Mouse (Mus musculus) liver, embryonic 13.5 days (tissue): Measurements from ENCODE around the gene Fabp1. TPM values are rescaled to one million over a fixed set of nuclear protein-coding genes. Genes with fewer than 3 reads are reported as not detected.
A peak's percentile ranks its signal among the peaks of the same experiment; 100 is the strongest.

Experiments
- ATAC-seq: fragments of 200-750 bp; cut with Nextera tagmentation; 2 replicates; pipeline ENCODE4 v1.8.0; 2017; ENCODE audit warnings: low read depth, mild to moderate bottlenecking, moderate number of reproducible peaks, moderate library complexity
- DNase-seq: peaks from one replicate; pipeline ENCODE4 v3.0.0; 2022
- H3K27ac ChIP-seq: fragments of 300-500 bp; sonication (generic); 2 replicates; pipeline ENCODE4 v1.5.1; 2015; ENCODE audit warnings: moderate library complexity, mild to moderate bottlenecking, inconsistent platforms
- H3K27me3 ChIP-seq: fragments of 300-500 bp; sonication (generic); 2 replicates; pipeline ENCODE4 v1.6.1; 2015; ENCODE audit warnings: mild to moderate bottlenecking, inconsistent platforms
- H3K36me3 ChIP-seq: fragments of 300-500 bp; sonication (generic); 2 replicates; pipeline ENCODE4 v1.6.1; 2015; ENCODE audit warnings: mild to moderate bottlenecking, inconsistent platforms
- H3K4me1 ChIP-seq: fragments of 300-500 bp; sonication (generic); replicated peaks from 2 replicates; pipeline ENCODE4 v1.6.1; 2015; ENCODE audit warnings: inconsistent platforms
- H3K4me2 ChIP-seq: fragments of 300-500 bp; sonication (generic); 2 replicates; pipeline ENCODE4 v1.6.1; 2015; ENCODE audit warnings: inconsistent platforms, mild to moderate bottlenecking, moderate library complexity
- H3K4me3 ChIP-seq: fragments of 300-500 bp; sonication (generic); replicated peaks from 2 replicates; pipeline ENCODE4 v1.5.1; 2015; ENCODE audit warnings: mild to moderate bottlenecking, inconsistent platforms
- H3K9ac ChIP-seq: fragments of 300-500 bp; sonication (generic); 2 replicates; pipeline ENCODE4 v1.6.1; 2015; ENCODE audit warnings: mild to moderate bottlenecking, inconsistent platforms
- H3K9me3 ChIP-seq: fragments of 300-500 bp; sonication (generic); replicated peaks from 2 replicates; pipeline ENCODE4 v1.6.1; 2016; ENCODE audit warnings: inconsistent platforms
- WGBS: fragments of 180-500 bp; shearing (Covaris S2); methylation state at CpG from one replicate; pipeline ENCODE4 v1.1.7; 2015; ENCODE audit not compliant: insufficient replicate concordance; 5-methylcytosine and 5-hydroxymethylcytosine counted together
- polyA plus RNA-seq: library from polyadenylated mRNA; unstranded; fragments of >200 nt; fragmentation: Nextera tagmentation; extraction: Ambion mirVana; gene quantifications from 2 replicates; pipeline ENCODE4 v1.2.1, GENCODE M21; 2015

The Fabp1 gene
- polyA plus RNA-seq, 1 experiment from 2014 or later: 221 TPM

DNA sequence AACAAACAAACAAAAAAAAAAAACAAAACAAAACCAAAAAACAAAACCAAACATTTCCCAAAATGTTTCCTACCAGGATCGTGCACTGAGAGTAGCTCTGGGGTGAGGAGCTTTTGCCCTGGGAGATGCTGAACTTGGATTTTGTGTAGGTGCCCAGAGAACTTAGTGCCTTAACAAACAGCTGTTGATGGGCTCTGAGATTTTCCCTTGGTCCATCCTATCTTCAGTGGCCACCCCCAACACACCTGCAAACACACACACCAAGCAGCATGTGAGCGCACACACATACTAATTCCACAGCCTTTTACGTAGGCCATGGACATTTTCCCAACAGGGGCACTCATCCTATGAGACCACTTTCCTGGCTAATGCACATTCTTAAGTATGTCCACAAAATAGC is 12.8 kb downstream of the Fabp1 start:
- no peaks in the 10 kb centered on the region for H3K27me3 ChIP-seq
- no peak for ATAC-seq
- no peak for DNase-seq
- 85% methylated on average over 3 of the region's 3 CpGs for WGBS
- no peak overlapping the region for H3K27ac ChIP-seq
- no peaks in the 10 kb centered on the region for H3K4me1 ChIP-seq
- H3K9me3 ChIP-seq: no peaks in the 10 kb centered on the region
- H3K36me3 ChIP-seq: no peaks in the 10 kb centered on the region
- no peak overlapping the region for H3K4me2 ChIP-seq
- no peak overlapping the region for H3K9ac ChIP-seq
- no peak overlapping the region for H3K4me3 ChIP-seq

DNA sequence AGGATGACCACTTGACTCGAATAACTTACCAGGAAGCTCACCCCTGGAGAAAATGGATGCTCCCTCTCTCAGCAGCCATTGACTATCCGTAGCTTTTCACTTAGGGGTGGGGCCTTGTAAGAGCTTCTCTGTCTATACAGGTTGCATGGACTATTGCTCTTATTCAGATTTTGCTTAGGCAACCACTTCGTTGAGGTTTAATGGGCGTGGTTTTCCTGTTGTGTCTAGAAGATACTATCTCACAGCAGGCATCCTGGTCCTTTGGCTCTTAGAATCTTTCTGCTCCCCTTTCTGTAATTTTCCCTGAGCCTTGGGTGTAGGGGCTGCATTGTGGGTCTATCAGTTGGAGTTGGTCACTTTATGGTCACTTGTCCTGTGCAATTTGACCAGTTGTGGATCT is 21.9 kb downstream of the Fabp1 start:
- no peaks in the 10 kb centered on the region for H3K9me3 ChIP-seq
- H3K36me3 ChIP-seq: no peaks in the 10 kb centered on the region

DNA sequence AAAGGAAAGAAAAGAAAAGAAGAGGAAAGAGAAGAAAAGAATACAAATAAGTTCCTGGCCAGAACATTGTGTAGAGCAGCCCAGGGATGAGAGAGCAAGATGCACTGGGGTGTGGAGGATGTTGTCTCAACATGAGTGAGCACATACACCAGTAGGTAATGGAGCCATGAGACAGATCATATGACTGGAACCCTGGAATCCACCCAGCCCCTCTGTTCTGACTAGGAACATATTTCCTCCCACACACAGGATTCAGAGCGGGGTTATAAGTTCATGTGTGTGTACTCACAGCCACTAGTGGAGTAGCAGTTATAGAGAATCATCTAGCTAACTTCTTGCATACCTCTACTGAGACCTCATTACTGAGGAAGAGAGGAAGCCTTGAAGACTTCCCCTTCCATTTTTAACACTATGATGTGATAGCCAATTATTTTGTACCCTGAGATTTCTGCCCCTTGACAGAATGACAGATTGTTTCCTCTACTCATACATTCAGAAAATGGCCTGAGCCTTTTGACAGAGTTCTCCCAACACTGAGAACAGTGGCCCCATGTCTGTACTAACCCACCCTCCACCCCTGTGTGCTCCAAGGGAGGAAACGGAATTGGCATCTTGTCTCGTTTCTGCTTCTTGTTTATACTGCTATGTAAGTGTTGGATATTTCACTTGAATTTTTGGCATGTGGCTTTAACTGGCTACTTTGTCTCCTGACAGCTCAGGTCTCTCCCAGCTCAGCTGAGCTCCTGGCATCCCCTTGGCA is 24.7 kb downstream of the Fabp1 start:
- H3K4me1 ChIP-seq: no peaks in the 10 kb centered on the region; the same call in 1 of the 2 replicates
- no peak overlapping the region for H3K27ac ChIP-seq
- H3K36me3 ChIP-seq: no peaks in the 10 kb centered on the region
- no peak overlapping the region for H3K4me2 ChIP-seq
- no peak overlapping the region for H3K4me3 ChIP-seq
- WGBS: 55% methylated on average over 3 of the region's 3 CpGs
- ATAC-seq (no peak), DNase-seq (no peak)
- H3K9me3 ChIP-seq: no peaks in the 10 kb centered on the region
- H3K9ac ChIP-seq: no peak overlapping the region
- no peaks in the 10 kb centered on the region for H3K27me3 ChIP-seq

More for the DNA sequence above, 21.9 kb downstream of the Fabp1 start:
- WGBS: 45% methylated on average over 4 of the region's 4 CpGs
- Histone ChIP-seq H3K9ac (no peak overlapping the region), H3K4me2 (no peak overlapping the region), H3K4me1 (no peaks in the 10 kb centered on the region), H3K4me3 (no peak overlapping the region), H3K27ac (no peak overlapping the region), H3K27me3 (no peaks in the 10 kb centered on the region)
- DNase-seq (no peak), ATAC-seq (no peak)

DNA sequence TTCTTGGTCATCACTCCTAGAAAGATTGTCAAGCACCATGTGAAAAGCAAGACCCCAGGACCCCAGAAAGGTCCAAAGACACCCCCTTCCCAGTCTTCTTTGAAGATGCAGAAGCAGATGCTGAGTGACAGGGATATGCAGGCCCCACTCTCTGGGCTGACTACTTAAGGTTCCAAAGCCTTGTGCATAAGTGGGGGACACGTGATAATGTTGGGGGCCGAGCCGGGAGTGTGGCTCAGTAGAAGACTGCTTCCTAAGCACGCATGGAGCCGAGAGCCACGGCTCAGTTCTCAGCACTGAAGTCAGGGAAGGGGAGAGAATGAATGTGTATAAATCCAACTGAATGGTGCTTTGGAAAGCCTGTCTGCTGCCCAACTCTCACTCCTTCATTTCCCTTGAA is 26.9 kb downstream of the Fabp1 start:
- Histone ChIP-seq H3K27me3 (no peaks in the 10 kb centered on the region), H3K27ac (no peak overlapping the region), H3K4me3 (no peak overlapping the region), H3K4me2 (no peak overlapping the region), H3K36me3 (no peaks in the 10 kb centered on the region), H3K9ac (no peak overlapping the region), H3K4me1 (no peaks in the 10 kb centered on the region; the same call in 1 of the 2 replicates), H3K9me3 (no peaks in the 10 kb centered on the region)
- ATAC-seq (no peak), DNase-seq (no peak)
- WGBS: 42% methylated on average over 6 of the region's 6 CpGs

DNA sequence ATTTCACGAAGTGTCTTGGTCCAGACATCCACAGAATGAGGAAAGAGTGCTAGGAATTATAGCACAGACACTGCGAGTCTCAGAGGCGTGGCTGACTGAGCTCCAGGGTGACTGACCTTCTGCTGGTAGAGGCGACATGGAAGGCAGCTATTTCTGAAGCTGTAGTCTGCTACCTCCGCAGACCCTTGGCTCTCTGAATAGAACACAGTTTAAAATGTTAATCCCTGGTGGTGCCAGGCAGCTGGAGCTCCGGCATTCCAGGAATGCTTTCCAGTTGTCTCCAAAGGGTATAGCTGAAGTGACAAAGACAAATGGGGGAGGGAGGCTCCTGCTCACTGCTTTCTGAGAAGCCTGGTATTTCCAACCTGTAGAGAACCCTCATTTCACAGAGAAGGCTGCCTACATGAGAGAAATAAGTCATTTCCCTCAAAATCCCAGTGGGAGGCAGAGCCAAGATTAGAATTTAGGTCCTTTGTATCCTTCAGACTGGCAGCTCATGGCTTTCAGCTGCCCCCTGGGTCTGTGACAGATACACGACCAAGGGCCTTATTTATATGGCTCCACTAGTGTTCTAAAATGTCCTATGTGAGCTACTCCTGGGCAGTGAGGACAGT is 27.6 kb downstream of the Fabp1 start:
- Histone ChIP-seq H3K27me3 (no peaks in the 10 kb centered on the region), H3K36me3 (no peaks in the 10 kb centered on the region), H3K4me1 (no peaks in the 10 kb centered on the region; the same call in 1 of the 2 replicates), H3K4me2 (no peak overlapping the region), H3K4me3 (no peak overlapping the region), H3K9me3 (no peaks in the 10 kb centered on the region), H3K9ac (no peak overlapping the region), H3K27ac (no peak overlapping the region)
- DNase-seq: no peak
- ATAC-seq: no peak
- 39% methylated on average over 7 of the region's 7 CpGs for WGBS

DNA sequence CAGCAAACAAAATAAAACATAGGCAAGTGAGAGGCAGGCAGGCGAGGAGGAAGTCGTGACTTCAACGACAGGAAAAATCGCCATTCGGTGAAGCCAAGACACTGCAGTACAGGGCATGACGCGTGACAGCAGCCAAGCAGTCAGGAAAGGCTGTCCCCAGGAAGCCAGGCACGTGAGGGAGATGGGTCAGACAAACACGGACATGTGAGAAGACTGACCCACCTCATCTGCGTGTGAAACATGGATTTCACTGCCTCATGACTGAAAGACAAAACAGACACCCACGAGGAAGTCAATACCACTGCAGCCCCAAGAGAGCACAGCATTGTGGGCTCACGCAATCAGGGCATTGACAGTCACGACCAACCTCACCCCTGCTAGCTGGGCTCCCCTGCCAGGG is 35.5 kb downstream of the Fabp1 start:
- Histone ChIP-seq H3K9me3 (no peaks in the 10 kb centered on the region), H3K4me3 (no peak overlapping the region), H3K36me3 (no peaks in the 10 kb centered on the region), H3K4me1 (no peaks in the 10 kb centered on the region), H3K27me3 (no peaks in the 10 kb centered on the region), H3K4me2 (no peak overlapping the region), H3K27ac (0 out of 2 replicates have a peak overlapping the region, but pooled peaks have one; percentile 24), H3K9ac (no peak overlapping the region)
- ATAC-seq: no peak
- 39% methylated on average over 13 of the region's 13 CpGs for WGBS
- no peak for DNase-seq

DNA sequence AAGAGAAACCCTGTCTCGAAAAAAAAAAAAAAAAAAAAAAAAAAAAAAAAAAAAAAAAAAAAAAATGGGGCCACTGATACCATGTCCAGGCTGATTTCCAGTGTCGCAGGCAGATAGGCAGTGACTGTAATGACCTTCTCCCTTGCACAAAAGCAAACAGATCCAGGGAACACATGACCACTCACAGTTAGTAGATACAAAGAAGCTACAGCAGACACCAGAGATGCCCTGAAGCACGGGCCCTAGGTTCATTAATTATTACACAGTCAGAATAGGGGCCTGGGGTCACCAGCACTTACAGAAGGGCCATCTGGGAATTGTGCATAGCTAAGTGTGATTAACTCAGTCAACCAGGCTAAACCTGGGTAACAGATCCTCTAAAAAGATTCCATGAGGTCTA is 36.3 kb downstream of the Fabp1 start:
- no peak overlapping the region for H3K4me3 ChIP-seq
- H3K4me1 ChIP-seq: no peaks in the 10 kb centered on the region
- H3K4me2 ChIP-seq: no peak overlapping the region
- peak overlapping the region; percentile 67 for H3K27ac ChIP-seq
- H3K36me3 ChIP-seq: no peaks in the 10 kb centered on the region
- H3K9ac ChIP-seq: no peak overlapping the region
- DNase-seq (no peak), ATAC-seq (peak; percentile 66)
- 47% methylated on average over 3 of the region's 3 CpGs for WGBS
- no peaks in the 10 kb centered on the region for H3K9me3 ChIP-seq
- no peaks in the 10 kb centered on the region for H3K27me3 ChIP-seq

DNA sequence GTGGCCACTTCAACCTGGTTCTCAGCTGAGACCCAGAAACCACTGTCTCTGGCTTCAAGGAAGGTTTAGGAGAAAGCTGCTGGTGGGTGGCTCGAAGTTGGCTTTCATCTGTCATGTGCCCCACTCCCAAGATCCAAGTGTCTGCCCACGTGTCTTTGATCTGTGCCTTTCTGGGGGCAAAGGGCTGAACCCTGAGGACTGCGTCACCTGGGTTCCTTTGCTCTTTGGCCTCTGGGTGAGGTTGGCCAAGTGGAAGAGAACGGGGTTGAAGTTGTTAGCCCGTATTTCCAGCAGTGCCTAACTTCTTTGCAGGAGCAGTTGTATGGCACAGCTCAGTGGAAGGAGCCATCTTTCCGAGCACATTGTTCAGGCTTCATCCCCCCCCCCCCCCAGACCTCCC is 36.9 kb downstream of the Fabp1 start:
- DNase-seq (no peak), ATAC-seq (peak; percentile 46)
- 59% methylated on average over 6 of the region's 6 CpGs for WGBS
- Histone ChIP-seq H3K4me2 (no peak overlapping the region), H3K27me3 (no peaks in the 10 kb centered on the region), H3K9me3 (no peaks in the 10 kb centered on the region), H3K36me3 (no peaks in the 10 kb centered on the region), H3K4me3 (no peak overlapping the region), H3K4me1 (no peaks in the 10 kb centered on the region), H3K27ac (peak overlapping the region; percentile 67), H3K9ac (no peak overlapping the region)

DNA sequence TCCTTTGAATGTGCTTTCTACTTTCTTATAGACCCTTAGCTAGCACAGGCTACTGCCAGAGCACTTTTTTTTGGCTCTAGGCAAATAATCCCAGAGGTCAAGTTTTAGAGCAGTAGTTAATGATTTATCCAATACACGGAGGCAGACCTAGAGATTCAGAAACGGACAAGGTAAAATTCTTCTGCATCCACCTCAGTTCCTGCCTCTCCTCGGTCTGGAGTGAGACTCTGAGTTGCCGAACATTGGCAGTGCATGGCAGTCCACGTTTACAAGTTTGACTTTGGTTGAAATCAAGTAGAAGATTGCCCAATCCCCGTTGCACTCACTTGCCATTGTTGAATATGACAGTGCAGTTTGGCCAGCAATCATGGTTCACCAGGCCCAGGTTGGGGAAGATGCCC is 37.4 kb downstream of the Fabp1 start:
- DNase-seq (no peak), ATAC-seq (peak; percentile 24; the same call in 1 of the 2 replicates)
- no peak overlapping the region for H3K9ac ChIP-seq
- 60% methylated on average over 6 of the region's 6 CpGs for WGBS
- no peak overlapping the region for H3K4me3 ChIP-seq
- no peaks in the 10 kb centered on the region for H3K4me1 ChIP-seq
- peak overlapping the region; percentile 67 for H3K27ac ChIP-seq
- no peaks in the 10 kb centered on the region for H3K36me3 ChIP-seq
- no peak overlapping the region for H3K4me2 ChIP-seq
- H3K9me3 ChIP-seq: no peaks in the 10 kb centered on the region
- H3K27me3 ChIP-seq: no peaks in the 10 kb centered on the region

DNA sequence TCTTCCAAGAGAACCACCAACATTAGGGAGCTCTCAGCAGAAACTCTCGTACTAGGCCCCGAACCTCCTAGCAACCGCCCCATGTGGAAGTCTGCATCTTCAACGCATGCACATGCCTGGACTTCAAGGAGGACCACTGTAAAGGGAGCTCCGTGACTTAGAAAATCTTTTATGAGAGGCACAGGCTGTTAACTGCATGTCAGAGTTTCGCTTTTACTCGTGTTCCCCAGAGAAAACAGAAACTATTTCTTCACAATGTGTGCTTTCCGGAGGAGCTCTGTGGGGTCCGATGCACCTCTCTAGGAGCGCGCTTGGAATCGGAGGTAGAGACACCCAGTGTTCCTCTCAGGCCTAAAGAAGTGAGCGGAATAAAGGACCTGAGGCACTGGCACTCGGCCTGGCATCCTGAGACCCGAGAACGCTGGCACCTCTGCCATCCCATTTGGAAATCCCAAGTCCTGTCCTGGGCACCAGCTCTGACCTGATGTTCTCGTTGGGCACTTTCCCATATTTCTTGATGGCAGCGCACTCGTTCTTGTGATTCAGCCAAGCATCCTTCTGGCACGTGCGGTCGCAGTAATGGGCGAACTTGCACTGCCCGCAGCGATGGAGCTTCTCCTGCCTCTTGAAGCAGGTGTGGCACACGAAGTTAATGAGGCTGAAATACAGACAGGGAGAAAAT is 39.6 kb downstream of the Fabp1 start:
- Histone ChIP-seq H3K27me3 (no peaks in the 10 kb centered on the region), H3K9me3 (no peaks in the 10 kb centered on the region), H3K27ac (no peak overlapping the region), H3K4me2 (no peak overlapping the region), H3K9ac (no peak overlapping the region), H3K36me3 (no peaks in the 10 kb centered on the region), H3K4me1 (no peaks in the 10 kb centered on the region), H3K4me3 (no peak overlapping the region)
- no peak for DNase-seq
- WGBS: 83% methylated on average over 26 of the region's 26 CpGs
- no peak for ATAC-seq

DNA sequence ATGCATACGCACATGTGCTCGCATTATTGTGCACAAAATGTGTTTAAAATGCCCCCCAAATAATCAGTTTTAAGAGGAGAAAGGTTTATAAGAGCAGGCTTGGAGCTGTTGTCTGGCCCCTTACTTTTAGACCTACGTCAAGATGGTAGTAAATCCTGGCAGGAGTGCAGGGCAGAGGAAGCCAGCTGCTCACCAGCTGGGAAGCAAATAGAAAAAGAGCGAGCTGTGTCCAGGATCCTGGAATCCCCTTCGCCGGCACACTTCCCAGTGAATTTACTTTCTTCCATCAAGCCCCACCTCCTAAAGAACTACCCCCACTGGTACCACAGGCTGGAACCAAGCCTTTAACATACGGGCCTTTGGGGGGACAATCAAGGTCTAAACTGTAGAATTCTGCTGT is 41.2 kb downstream of the Fabp1 start:
- H3K27me3 ChIP-seq: no peaks in the 10 kb centered on the region
- H3K4me1 ChIP-seq: no peaks in the 10 kb centered on the region
- H3K36me3 ChIP-seq: no peaks in the 10 kb centered on the region
- WGBS: 74% methylated on average over 7 of the region's 7 CpGs
- H3K4me2 ChIP-seq: no peak overlapping the region
- no peaks in the 10 kb centered on the region for H3K9me3 ChIP-seq
- ATAC-seq (no peak), DNase-seq (no peak)
- no peak overlapping the region for H3K4me3 ChIP-seq
- H3K27ac ChIP-seq: no peak overlapping the region
- no peak overlapping the region for H3K9ac ChIP-seq
